Mouse (Mus musculus) MEL (cell line): ENCODE results near the gene Arhgef7. TPM values are rescaled to one million over a fixed set of nuclear protein-coding genes. Genes with fewer than 3 reads are reported as not detected.

ENCODE experiments used
- DNase-seq: peaks from one replicate; pipeline ENCODE4 v3.0.0; 2011; ENCODE audit warnings: low read depth, low spot score
- H3K27ac ChIP-seq: 2 replicates; pipeline ENCODE4 v1.5.1; 2012; ENCODE audit warnings: low read depth, mild to moderate bottlenecking, control low read depth, low read length, moderate library complexity; ENCODE audit not compliant: control insufficient read depth
- H3K27me3 ChIP-seq, 2 experiments: fragments of 150-350 bp in 1 of 2; sonication (generic) in 1 of 2; 2 replicates each; pipeline ENCODE4 v1.6.1; 2012; ENCODE audit warnings: low read length in 2 of 2, mild to moderate bottlenecking in 2 of 2, improper control_type of control experiment in 1 of 2, moderate library complexity in 1 of 2; ENCODE audit not compliant: insufficient read depth in 2 of 2, control insufficient read depth in 1 of 2
- H3K36me3 ChIP-seq, 2 experiments: 2 replicates each; pipeline ENCODE4 v1.6.1; 2012 to 2014; ENCODE audit warnings: low read length in 2 of 2, improper control_type of control experiment in 1 of 2, inconsistent platforms in 1 of 2, mild to moderate bottlenecking in 1 of 2; ENCODE audit not compliant: insufficient read depth in 2 of 2, control insufficient read depth in 1 of 2
- H3K4me1 ChIP-seq, 2 experiments: fragments of 150-350 bp in 1 of 2; sonication (generic) in 1 of 2; 2 replicates each; pipeline ENCODE4 v1.6.1; 2012; ENCODE audit warnings: low read length in 2 of 2, improper control_type of control experiment in 1 of 2, mild to moderate bottlenecking in 1 of 2; ENCODE audit not compliant: insufficient read depth in 2 of 2, control insufficient read depth in 1 of 2
- H3K4me3 ChIP-seq, 2 experiments: fragments of 150-350 bp in 1 of 2; sonication (generic) in 1 of 2; 2 replicates each; pipeline ENCODE4 v1.5.1; 2012; ENCODE audit warnings: low read depth in 2 of 2, low read length in 2 of 2, mild to moderate bottlenecking in 2 of 2, moderate library complexity in 2 of 2, control low read depth in 1 of 2, improper control_type of control experiment in 1 of 2; ENCODE audit not compliant: control insufficient read depth in 1 of 2, insufficient read depth in 1 of 2
- H3K79me2 ChIP-seq: 2 replicates; pipeline ENCODE4 v1.6.1; 2012; ENCODE audit warnings: mild to moderate bottlenecking, low read length, moderate library complexity; ENCODE audit not compliant: control insufficient read depth, poor library complexity, insufficient read depth
- H3K9ac ChIP-seq: 2 replicates; pipeline ENCODE4 v1.6.1; 2012; ENCODE audit warnings: low read depth, mild to moderate bottlenecking, control low read depth, low read length, moderate library complexity; ENCODE audit not compliant: control insufficient read depth, poor library complexity, severe bottlenecking
- H3K9me3 ChIP-seq: fragments of 150-350 bp; sonication (generic); replicated peaks from 2 replicates; pipeline ENCODE4 v1.6.1; 2012; ENCODE audit warnings: mild to moderate bottlenecking, low read length, improper control_type of control experiment, moderate library complexity; ENCODE audit not compliant: insufficient read depth
- BHLHE40 ChIP-seq: IDR thresholded peaks from 2 replicates; pipeline ENCODE4 v1.6.1; 2012; ENCODE audit warnings: low read depth, mild to moderate bottlenecking, inconsistent platforms, low read length, improper control_type of control experiment, borderline replicate concordance
- CHD1 ChIP-seq: IDR thresholded peaks from 2 replicates; pipeline ENCODE4 v1.6.1; 2012; ENCODE audit warnings: low read depth, mild to moderate bottlenecking, inconsistent platforms, low read length, improper control_type of control experiment
- CTCF ChIP-seq, 3 experiments: IDR thresholded peaks in 2 of 3; conservative IDR thresholded peaks in 1 of 3; 2 replicates each; pipeline ENCODE4 v1.5.1; 2011 to 2012; ENCODE audit warnings: low read length in 3 of 3, low read depth in 2 of 3, mild to moderate bottlenecking in 2 of 3, improper control_type of control experiment in 1 of 3, inconsistent platforms in 1 of 3, mixed read lengths in 1 of 3, moderate library complexity in 1 of 3; ENCODE audit not compliant: control insufficient read depth in 1 of 3, insufficient read depth in 1 of 3, poor library complexity in 1 of 3, severe bottlenecking in 1 of 3
- ELF1 ChIP-seq: IDR thresholded peaks from 2 replicates; pipeline ENCODE4 v1.6.1; 2014; ENCODE audit warnings: low read depth, mild to moderate bottlenecking, inconsistent platforms, low read length, improper control_type of control experiment, moderate library complexity
- EP300 ChIP-seq, 2 experiments: IDR thresholded peaks; 2 replicates each; pipeline ENCODE4 v1.6.1; 2011; ENCODE audit warnings: improper control_type of control experiment in 2 of 2, low read length in 2 of 2, low read depth in 1 of 2, mild to moderate bottlenecking in 1 of 2
- GABPA ChIP-seq: IDR thresholded peaks from 2 replicates; pipeline ENCODE4 v1.6.1; 2012; ENCODE audit warnings: low read depth, mild to moderate bottlenecking, inconsistent platforms, low read length, improper control_type of control experiment, moderate library complexity
- GATA1 ChIP-seq: IDR thresholded peaks from 2 replicates; pipeline ENCODE4 v1.6.1; 2011; ENCODE audit warnings: low read depth, low read length, improper control_type of control experiment
- KAT2A ChIP-seq: conservative IDR thresholded peaks from 2 replicates; pipeline ENCODE4 v1.6.1; 2012; ENCODE audit warnings: low read depth, low read length, improper control_type of control experiment, inconsistent platforms
- MAX ChIP-seq: IDR thresholded peaks from 2 replicates; pipeline ENCODE4 v1.6.1; 2011; ENCODE audit warnings: low read length, improper control_type of control experiment
- MYC ChIP-seq: IDR thresholded peaks from 2 replicates; pipeline ENCODE4 v1.6.1; 2011; ENCODE audit warnings: low read depth, mild to moderate bottlenecking, low read length, improper control_type of control experiment, moderate library complexity
- NRF1 ChIP-seq: IDR thresholded peaks from 2 replicates; pipeline ENCODE4 v1.6.1; 2014; ENCODE audit warnings: low read depth, mild to moderate bottlenecking, inconsistent platforms, low read length, improper control_type of control experiment, moderate library complexity; ENCODE audit not compliant: poor library complexity, insufficient read depth, severe bottlenecking
- POLR2AphosphoS2 ChIP-seq: IDR thresholded peaks from 2 replicates; pipeline ENCODE4 v1.6.1; 2011; ENCODE audit warnings: low read length, improper control_type of control experiment
- RAD21 ChIP-seq: IDR thresholded peaks from 2 replicates; pipeline ENCODE4 v1.6.1; 2011; ENCODE audit warnings: mild to moderate bottlenecking, low read depth, low read length, improper control_type of control experiment
- RCOR1 ChIP-seq: IDR thresholded peaks from 2 replicates; pipeline ENCODE4 v1.6.1; 2012; ENCODE audit warnings: low read depth, mild to moderate bottlenecking, inconsistent platforms, low read length, improper control_type of control experiment
- SMC3 ChIP-seq: IDR thresholded peaks from 2 replicates; pipeline ENCODE4 v1.6.1; 2011; ENCODE audit warnings: low read depth, low read length, improper control_type of control experiment
- USF1 ChIP-seq: IDR thresholded peaks from 2 replicates; pipeline ENCODE4 v1.6.1; 2014; ENCODE audit warnings: low read depth, mild to moderate bottlenecking, inconsistent platforms, low read length, improper control_type of control experiment, moderate library complexity
- USF2 ChIP-seq, 2 experiments: IDR thresholded peaks; 2 replicates each; pipeline ENCODE4 v1.6.1; 2011 to 2012; ENCODE audit warnings: improper control_type of control experiment in 2 of 2, low read length in 2 of 2, borderline replicate concordance in 1 of 2, inconsistent platforms in 1 of 2, low read depth in 1 of 2, mild to moderate bottlenecking in 1 of 2; ENCODE audit not compliant: insufficient read depth in 1 of 2
- ZKSCAN1 ChIP-seq: IDR thresholded peaks from 2 replicates; pipeline ENCODE4 v1.6.1; 2012; ENCODE audit warnings: low read depth, mild to moderate bottlenecking, inconsistent platforms, low read length, improper control_type of control experiment, moderate library complexity
- ZMIZ1 ChIP-seq: IDR thresholded peaks from 2 replicates; pipeline ENCODE4 v1.6.1; 2012; ENCODE audit warnings: low read depth, mild to moderate bottlenecking, inconsistent platforms, low read length, improper control_type of control experiment, moderate library complexity
- ZNF384 ChIP-seq: IDR thresholded peaks from 2 replicates; pipeline ENCODE4 v1.6.1; 2012; ENCODE audit warnings: low read depth, mild to moderate bottlenecking, inconsistent platforms, low read length, improper control_type of control experiment
- polyA plus RNA-seq, 2 experiments: library from polyadenylated mRNA; stranded (reverse) in 1 of 2; unstranded in 1 of 2; fragments of >175 nt in 1 of 2; fragments of >200 nt in 1 of 2; gene quantifications; 2 replicates each; pipeline versions ENCODE4 v1.2.1 to v1.2.4; 2012; ENCODE audit warnings: low replicate concordance in 2 of 2, low read depth in 1 of 2; ENCODE audit not compliant: insufficient read length in 2 of 2, insufficient read depth in 1 of 2, missing spikeins in 1 of 2
- total RNA-seq: library from RNA; depleted of rRNA; stranded (reverse); fragments of 300-350 nt; gene quantifications from 2 replicates; pipeline ENCODE4 v1.2.3, GENCODE M21; 2012

Gene Arhgef7
- total and polyA plus RNA-seq, 3 experiments, result 21.0 to 36.8 TPM; not detected in 1

GRCm38 (mm10) chr8:11710415-11710814, 17.1 kb upstream of the Arhgef7 start:
- TF ChIP-seq ZKSCAN1, result no peak
- no peak for TF ChIP-seq GABPA
- no peak for TF ChIP-seq EP300 (IDR thresholded peaks at IDR 0.05; ENCODE audit: low read depth in 1 of 2, low read length in 2 of 2)
- no peak for TF ChIP-seq ZMIZ1
- TF ChIP-seq NRF1, result no peak
- no peak for TF ChIP-seq ELF1
- TF ChIP-seq ZNF384, result no peak
- no peak for TF ChIP-seq SMC3
- TF ChIP-seq KAT2A, result no peak
- TF ChIP-seq CHD1, result no peak
- no peak for TF ChIP-seq MYC
- H3K9me3 ChIP-seq, result no peaks in the 10 kb centered on the region
- no peaks in the 10 kb centered on the region for H3K79me2 ChIP-seq
- no peak overlapping the region for H3K9ac ChIP-seq
- no peak overlapping the region for H3K4me3 ChIP-seq
- H3K27ac ChIP-seq, result no peak overlapping the region
- H3K27me3 ChIP-seq, result peaks cover 0 to 3% of the 10 kb centered on the region in 2 experiments; a peak in 1 of 4 replicates
- no peak for DNase-seq
- H3K4me1 ChIP-seq, result no peaks in the 10 kb centered on the region
- no peaks in the 10 kb centered on the region for H3K36me3 ChIP-seq

DNA sequence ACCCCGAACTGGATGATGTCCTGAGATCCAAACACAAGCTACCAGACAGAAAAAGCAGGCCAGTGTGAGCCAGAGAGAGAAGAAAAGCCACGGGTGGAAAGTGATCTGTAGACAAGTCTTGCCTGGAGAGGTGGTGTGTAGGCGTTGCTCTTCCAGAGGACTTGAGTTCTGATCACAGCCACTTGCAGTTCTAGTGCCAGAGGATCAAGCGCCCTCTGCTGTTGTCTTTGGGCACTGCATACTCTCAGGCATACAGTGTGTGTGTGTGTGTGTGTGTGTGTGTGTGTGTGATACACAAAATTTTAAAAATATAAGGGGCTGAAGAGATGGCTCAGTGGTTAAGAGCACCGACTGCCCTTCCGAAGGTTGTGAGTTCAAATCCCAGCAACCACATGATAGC, 15.3 kb upstream of the Arhgef7 start:
- DNase-seq, result peak; percentile 59
- Histone ChIP-seq H3K4me1 (no peaks in the 10 kb centered on the region), H3K36me3 (no peaks in the 10 kb centered on the region), H3K79me2 (no peaks in the 10 kb centered on the region), H3K27me3 (peaks cover 0 to 3% of the 10 kb centered on the region in 2 experiments; a peak in 1 of 4 replicates), H3K27ac (no peak overlapping the region), H3K9me3 (no peaks in the 10 kb centered on the region), H3K4me3 (no peak overlapping the region), H3K9ac (no peak overlapping the region)
- TF ChIP-seq CTCF (IDR thresholded peaks at IDR 0.05 in 2 of 3, conservative IDR thresholded peaks at IDR 0.05 in 1 of 3; ENCODE audit: control insufficient read depth in 1 of 3, insufficient read depth in 1 of 3, low read depth in 2 of 3, low read length in 3 of 3, poor library complexity in 1 of 3, severe bottlenecking in 1 of 3) (peak; percentile 57 to 66 (median 58)), RAD21 (peak; percentile 32), ZNF384 (no peak), SMC3 (peak; percentile 55), USF2 (IDR thresholded peaks at IDR 0.05; ENCODE audit: borderline replicate concordance in 1 of 2, insufficient read depth in 1 of 2, low read depth in 1 of 2, low read length in 2 of 2) (no peak)

DNA sequence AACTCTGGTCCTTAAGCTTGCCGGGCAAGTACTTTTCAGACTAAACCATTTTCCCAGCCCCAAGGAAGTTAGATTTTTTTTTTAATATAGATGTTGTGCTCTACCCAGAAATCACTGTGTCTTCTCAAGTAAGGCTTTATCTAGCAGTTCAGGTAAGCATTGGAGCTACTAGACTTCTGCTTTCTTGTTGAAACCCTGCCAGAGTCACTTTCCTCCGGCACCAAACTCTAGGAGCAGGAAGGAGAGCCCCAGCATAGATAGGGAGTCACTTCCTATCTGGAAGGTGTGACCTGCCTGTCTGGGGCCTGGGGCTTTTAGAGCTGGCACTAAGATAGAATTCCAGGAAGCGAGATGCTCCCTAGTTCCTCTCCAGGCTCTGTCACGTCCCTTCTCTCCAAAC, 10.3 kb upstream of the Arhgef7 start:
- Histone ChIP-seq H3K9ac (no peak overlapping the region), H3K4me1 (peaks cover 0 to 7% of the 10 kb centered on the region in 2 experiments; a peak in 2 of 4 replicates), H3K79me2 (no peaks in the 10 kb centered on the region), H3K4me3 (no peak overlapping the region), H3K27ac (no peak overlapping the region), H3K36me3 (peaks cover 0 to 2% of the 10 kb centered on the region in 2 experiments; a peak in 2 of 4 replicates), H3K27me3 (no peaks in the 10 kb centered on the region), H3K9me3 (no peaks in the 10 kb centered on the region)
- TF ChIP-seq EP300 (IDR thresholded peaks at IDR 0.05; ENCODE audit: low read depth in 1 of 2, low read length in 2 of 2) (peak; percentile 29 to 55; a peak in 2 of 4 replicates), USF1 (no peak), BHLHE40 (0 out of 2 replicates have a peak, but pooled peaks have one; percentile 35), GATA1 (0 out of 2 replicates have a peak, but pooled peaks have one; percentile 21), KAT2A (no peak), RCOR1 (peak; percentile 64), MAX (no peak), POLR2AphosphoS2 (no peak)
- DNase-seq, result peak; percentile 67
